Mouse (Mus musculus) limb, embryonic 12.5 days (tissue): Measurements from ENCODE around the gene A730049H05Rik. TPM values are rescaled to one million over a fixed set of nuclear protein-coding genes. Genes with fewer than 3 reads are reported as not detected.
A peak's percentile ranks its signal among the peaks of the same experiment; 100 is the strongest.

Experiments
- ATAC-seq: fragments of 200-750 bp; cut with Nextera tagmentation; 2 replicates; pipeline ENCODE4 v1.8.0; 2017; ENCODE audit warnings: low read depth, moderate TSS enrichment; ENCODE audit not compliant: insufficient number of reproducible peaks, insufficient read depth, low FRiP score, low TSS enrichment
- H3K27ac ChIP-seq: fragments of 300-500 bp; sonication (generic); 2 replicates; pipeline ENCODE4 v1.5.1; 2016; ENCODE audit warnings: mild to moderate bottlenecking, moderate library complexity
- H3K27me3 ChIP-seq: fragments of 300-500 bp; sonication (generic); 2 replicates; pipeline ENCODE4 v1.6.1; 2016; ENCODE audit warnings: mild to moderate bottlenecking, moderate library complexity
- H3K36me3 ChIP-seq: fragments of 300-500 bp; sonication (generic); 2 replicates; pipeline ENCODE4 v1.6.1; 2016; ENCODE audit warnings: mild to moderate bottlenecking, moderate library complexity
- H3K4me1 ChIP-seq: fragments of 300-500 bp; sonication (generic); replicated peaks from 2 replicates; pipeline ENCODE4 v1.6.1; 2016
- H3K4me2 ChIP-seq: fragments of 300-500 bp; sonication (generic); 2 replicates; pipeline ENCODE4 v1.6.1; 2016; ENCODE audit warnings: mild to moderate bottlenecking, moderate library complexity
- H3K4me3 ChIP-seq: fragments of 300-500 bp; sonication (generic); replicated peaks from 2 replicates; pipeline ENCODE4 v1.5.1; 2016; ENCODE audit warnings: mild to moderate bottlenecking
- H3K9ac ChIP-seq: fragments of 300-500 bp; sonication (generic); replicated peaks from 2 replicates; pipeline ENCODE4 v1.6.1; 2016; ENCODE audit warnings: mild to moderate bottlenecking, moderate library complexity
- H3K9me3 ChIP-seq: fragments of 300-500 bp; sonication (generic); 2 replicates; pipeline ENCODE4 v1.6.1; 2016; ENCODE audit warnings: mild to moderate bottlenecking, moderate library complexity
- WGBS: fragments of 180-500 bp; shearing (Covaris S2); methylation state at CpG from one replicate; pipeline ENCODE4 v1.1.7; 2016; 5-methylcytosine and 5-hydroxymethylcytosine counted together
- polyA plus RNA-seq: library from polyadenylated mRNA; unstranded; fragments of >200 nt; fragmentation: Nextera tagmentation; extraction: Ambion mirVana; gene quantifications from 2 replicates; pipeline ENCODE4 v1.2.1, GENCODE M21; 2016

Gene A730049H05Rik
- polyA plus RNA-seq, 1 experiment from 2014 or later: 0.35 TPM

DNA sequence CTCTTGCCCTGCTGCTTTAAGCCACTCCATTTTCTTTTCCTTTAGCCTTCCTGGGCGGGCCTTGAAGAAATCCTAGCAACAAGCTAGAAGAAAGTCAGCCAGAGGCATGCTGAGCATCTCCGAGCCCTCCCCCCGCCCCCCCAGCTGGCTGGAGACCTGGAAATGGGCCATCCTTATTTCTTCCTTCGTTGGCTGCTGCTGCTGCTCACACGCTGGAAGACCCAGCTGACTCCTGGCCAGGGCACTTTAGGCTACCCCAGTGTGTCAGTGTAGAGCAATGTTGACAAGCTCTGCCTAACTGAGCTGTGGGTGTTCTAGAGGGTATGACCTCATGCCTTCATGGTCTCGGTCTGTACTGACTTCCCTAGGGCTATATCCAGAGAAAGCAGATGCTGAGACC lies 13.1 kb upstream of the A730049H05Rik start:
- Histone ChIP-seq H3K4me3 (no peak overlapping the region), H3K36me3 (peaks cover 37% of the 10 kb centered on the region), H3K4me2 (no peak overlapping the region), H3K9me3 (no peaks in the 10 kb centered on the region), H3K27ac (no peak overlapping the region), H3K4me1 (0 out of 2 replicates have a peak, but pooled peaks cover 3% of the 10 kb centered on the region), H3K27me3 (no peaks in the 10 kb centered on the region), H3K9ac (no peak overlapping the region)
- 78% methylated on average over 6 of the region's 6 CpGs for WGBS
- ATAC-seq: no peak

DNA sequence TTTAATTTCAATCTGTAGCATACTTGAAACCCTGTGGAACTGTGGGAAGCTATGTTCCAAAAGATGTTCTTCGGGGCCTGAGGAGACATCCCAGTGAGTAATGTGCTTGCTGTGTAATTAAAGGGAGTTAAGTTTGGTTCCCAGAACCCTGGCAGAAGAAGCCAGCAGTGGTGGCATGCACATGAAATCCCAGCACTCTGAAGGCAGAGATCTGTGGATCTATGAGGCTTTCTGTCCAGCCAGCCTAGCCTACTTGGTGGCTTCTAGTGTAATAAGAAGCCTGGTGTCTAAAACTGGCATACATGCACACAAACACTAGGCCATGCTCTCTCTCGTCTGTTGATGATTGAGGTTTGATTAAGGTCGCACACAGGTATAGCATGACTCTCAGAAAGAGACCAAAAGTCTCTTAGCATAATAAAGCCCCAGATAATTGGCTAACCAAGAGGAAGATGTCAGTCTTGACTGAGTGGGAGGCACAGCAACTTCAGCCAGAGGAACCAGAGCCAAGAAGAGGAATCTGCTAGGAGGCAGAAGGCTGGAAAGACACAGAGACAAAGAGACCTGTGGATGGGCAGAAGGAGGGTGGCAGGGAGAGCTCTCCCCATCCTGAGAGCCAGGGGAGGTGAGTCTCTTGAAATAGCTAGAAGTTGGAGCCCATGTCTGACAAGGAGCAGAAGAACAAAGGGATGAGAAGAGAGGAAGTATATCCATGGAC lies 11.9 kb upstream of the A730049H05Rik start:
- Histone ChIP-seq H3K4me1 (0 out of 2 replicates have a peak, but pooled peaks cover 3% of the 10 kb centered on the region), H3K4me3 (no peak overlapping the region), H3K27me3 (no peaks in the 10 kb centered on the region), H3K9me3 (no peaks in the 10 kb centered on the region), H3K4me2 (no peak overlapping the region), H3K27ac (0 out of 2 replicates have a peak overlapping the region, but pooled peaks have one; percentile 19), H3K9ac (no peak overlapping the region), H3K36me3 (peaks cover 37% of the 10 kb centered on the region)
- no peak for ATAC-seq
- WGBS: 76% methylated on average over 3 of the region's 3 CpGs

DNA sequence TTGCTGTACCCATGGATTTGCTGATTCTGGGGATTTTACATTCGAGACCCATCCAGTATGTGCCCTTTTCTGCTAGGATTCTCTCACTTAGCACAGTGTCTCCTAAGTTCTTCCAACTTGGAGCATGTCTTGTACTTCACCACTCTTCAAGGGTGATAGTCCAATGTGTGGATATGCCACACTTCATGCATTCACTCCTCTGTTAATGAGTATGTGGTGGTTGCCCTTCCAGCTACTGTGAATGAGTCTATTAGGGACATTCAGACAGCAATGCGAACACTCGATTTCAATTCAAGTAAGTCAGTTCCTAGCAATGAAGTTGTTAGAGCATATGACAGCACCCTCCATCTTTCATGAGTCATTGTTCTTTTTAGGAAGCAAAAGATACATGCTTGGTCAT lies 6.5 kb upstream of the A730049H05Rik start:
- Histone ChIP-seq H3K9ac (no peak overlapping the region), H3K9me3 (no peaks in the 10 kb centered on the region), H3K36me3 (peaks cover 30% of the 10 kb centered on the region), H3K4me1 (no peaks in the 10 kb centered on the region), H3K27ac (no peak overlapping the region), H3K4me3 (no peak overlapping the region), H3K4me2 (no peak overlapping the region), H3K27me3 (no peaks in the 10 kb centered on the region)
- no peak for ATAC-seq
- WGBS: 87% methylated on average over 3 of the region's 3 CpGs

DNA sequence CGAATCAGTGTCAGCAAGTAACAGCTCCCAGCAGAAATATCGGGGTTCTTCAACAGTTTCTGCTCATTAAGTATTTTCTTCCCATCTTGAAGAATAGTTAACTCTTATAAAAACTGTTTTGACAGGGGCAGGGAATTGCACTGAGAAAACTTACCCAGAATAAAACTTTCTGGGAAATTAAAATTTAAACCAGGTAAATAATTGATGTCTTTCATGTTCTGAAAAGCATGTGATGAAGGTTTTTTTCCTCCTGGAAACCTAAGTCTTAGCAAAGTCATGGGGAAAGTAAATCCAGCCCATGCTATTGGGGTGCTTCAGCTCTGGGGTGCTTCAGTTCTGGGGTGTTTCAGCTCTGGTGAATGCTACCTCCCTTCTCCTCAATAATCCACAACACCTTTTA lies 5.7 kb upstream of the A730049H05Rik start:
- H3K4me3 ChIP-seq: no peak overlapping the region
- H3K36me3 ChIP-seq: peaks cover 23% of the 10 kb centered on the region
- ATAC-seq: no peak
- no peaks in the 10 kb centered on the region for H3K4me1 ChIP-seq
- H3K9ac ChIP-seq: no peak overlapping the region
- H3K4me2 ChIP-seq: no peak overlapping the region
- no peaks in the 10 kb centered on the region for H3K9me3 ChIP-seq
- 90% methylated on average over 2 of the region's 2 CpGs for WGBS
- H3K27me3 ChIP-seq: no peaks in the 10 kb centered on the region
- no peak overlapping the region for H3K27ac ChIP-seq

DNA sequence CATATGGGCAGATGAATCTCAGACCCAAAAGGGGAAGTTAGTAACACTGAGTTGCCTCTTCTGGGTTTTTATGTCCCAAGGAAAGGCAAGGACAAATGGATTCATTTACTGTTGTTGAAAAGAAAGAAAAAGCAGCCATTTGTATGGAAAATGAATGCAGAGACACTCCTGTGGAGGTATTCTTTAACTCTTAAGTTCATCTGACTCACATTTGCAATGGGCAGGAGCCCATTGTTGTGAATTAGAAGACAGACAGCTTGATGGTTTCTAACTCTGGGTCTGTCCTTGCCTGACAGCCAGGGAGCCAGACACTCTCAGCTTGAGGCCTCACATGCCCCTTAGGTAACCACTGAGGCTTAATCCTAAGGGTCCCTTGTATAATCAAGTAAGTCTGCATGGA lies 4.7 kb upstream of the A730049H05Rik start:
- ATAC-seq: no peak
- Histone ChIP-seq H3K4me3 (no peak overlapping the region), H3K4me2 (no peak overlapping the region)

DNA sequence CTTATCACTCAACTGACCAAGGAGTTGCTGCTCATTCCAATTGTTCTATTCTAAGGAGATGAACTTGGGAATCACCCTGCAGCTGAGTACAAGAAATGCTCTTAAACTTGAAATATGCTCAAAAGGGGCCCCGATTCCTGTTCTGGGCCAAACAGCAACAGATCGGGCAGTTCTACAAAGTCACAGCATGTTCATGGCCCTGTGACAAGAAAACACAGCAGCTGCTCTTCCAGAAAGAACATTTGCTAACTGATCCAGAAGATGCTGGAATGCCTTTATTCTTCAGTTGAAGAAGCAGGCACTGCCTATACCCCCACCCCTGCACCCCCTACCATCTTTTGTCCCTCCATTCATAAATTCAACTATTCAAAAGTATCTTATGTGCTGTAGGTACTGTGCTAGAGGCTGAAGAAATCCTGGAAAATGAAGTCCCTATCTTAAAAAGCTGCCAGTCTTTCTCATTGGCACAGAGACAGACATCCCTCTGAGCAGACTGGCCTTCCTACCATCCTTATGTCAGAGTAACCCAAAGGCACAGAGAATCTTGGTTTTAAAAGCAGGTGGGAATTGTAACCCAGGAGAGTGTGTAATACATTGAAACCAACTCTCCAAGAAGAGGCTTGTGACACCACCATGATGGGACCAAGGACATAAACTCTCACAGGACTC lies 3.4 kb upstream of the A730049H05Rik start:
- H3K4me1 ChIP-seq: peaks cover 9% of the 10 kb centered on the region
- 89% methylated on average over 2 of the region's 2 CpGs for WGBS
- ATAC-seq: no peak
- no peak overlapping the region for H3K27ac ChIP-seq
- no peak overlapping the region for H3K4me2 ChIP-seq
- H3K9me3 ChIP-seq: no peaks in the 10 kb centered on the region
- no peaks in the 10 kb centered on the region for H3K27me3 ChIP-seq
- H3K9ac ChIP-seq: no peak overlapping the region
- H3K4me3 ChIP-seq: no peak overlapping the region
- peaks cover 11% of the 10 kb centered on the region; the same call in 1 of the 2 replicates for H3K36me3 ChIP-seq

More for the DNA sequence above, 4.7 kb upstream of the A730049H05Rik start:
- H3K27ac ChIP-seq: no peak overlapping the region
- no peak overlapping the region for H3K9ac ChIP-seq
- no peaks in the 10 kb centered on the region for H3K27me3 ChIP-seq
- H3K36me3 ChIP-seq: peaks cover 16% of the 10 kb centered on the region
- peaks cover 6% of the 10 kb centered on the region for H3K4me1 ChIP-seq
- H3K9me3 ChIP-seq: no peaks in the 10 kb centered on the region

DNA sequence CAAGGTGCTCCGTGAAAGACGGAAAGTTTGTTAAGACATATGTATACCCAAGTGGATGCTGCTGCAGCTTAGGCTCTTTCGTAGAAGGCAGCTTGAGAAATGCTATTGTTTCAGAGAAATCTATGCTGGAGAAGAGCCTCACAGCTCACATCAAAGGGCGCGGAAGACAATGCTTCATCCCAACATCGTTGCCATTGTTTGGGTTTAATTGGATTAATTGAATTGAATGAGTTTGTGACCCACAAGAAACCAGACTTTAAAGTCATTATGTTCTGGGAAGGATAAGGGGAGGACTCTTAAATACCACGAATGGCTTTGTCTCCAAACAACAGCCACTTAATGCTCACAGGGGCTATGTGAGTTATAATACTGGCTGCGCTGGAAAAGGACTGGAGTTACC lies 1.4 kb downstream of the A730049H05Rik start:
- Histone ChIP-seq H3K27ac (no peak overlapping the region), H3K4me2 (no peak overlapping the region), H3K36me3 (peaks cover 11% of the 10 kb centered on the region; the same call in 1 of the 2 replicates), H3K4me3 (no peak overlapping the region), H3K9me3 (no peaks in the 10 kb centered on the region), H3K4me1 (peaks cover 9% of the 10 kb centered on the region), H3K9ac (no peak overlapping the region), H3K27me3 (no peaks in the 10 kb centered on the region)
- 71% methylated on average over 8 of the region's 8 CpGs for WGBS
- ATAC-seq: no peak

DNA sequence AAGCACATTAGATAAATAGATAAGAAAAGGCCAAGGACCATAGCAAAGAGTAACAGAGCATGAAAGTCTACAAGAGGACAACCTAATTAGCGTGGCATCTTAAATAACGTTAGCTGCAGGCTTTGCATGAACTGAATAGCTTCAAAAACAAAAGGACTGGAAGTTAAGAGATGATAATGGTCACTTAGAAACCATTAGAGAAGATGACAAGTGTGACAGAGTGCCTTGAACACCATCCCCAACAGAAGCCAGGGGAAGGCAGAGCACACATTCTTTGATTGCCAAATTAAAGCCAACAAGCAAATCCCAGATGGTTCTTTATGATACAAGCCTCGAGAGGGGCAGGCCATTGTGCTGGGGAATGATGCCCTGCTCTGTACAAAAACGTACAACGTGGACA lies 5.3 kb downstream of the A730049H05Rik start:
- 75% methylated on average over 5 of the region's 5 CpGs for WGBS
- no peak for ATAC-seq
- H3K27me3 ChIP-seq: no peaks in the 10 kb centered on the region

DNA sequence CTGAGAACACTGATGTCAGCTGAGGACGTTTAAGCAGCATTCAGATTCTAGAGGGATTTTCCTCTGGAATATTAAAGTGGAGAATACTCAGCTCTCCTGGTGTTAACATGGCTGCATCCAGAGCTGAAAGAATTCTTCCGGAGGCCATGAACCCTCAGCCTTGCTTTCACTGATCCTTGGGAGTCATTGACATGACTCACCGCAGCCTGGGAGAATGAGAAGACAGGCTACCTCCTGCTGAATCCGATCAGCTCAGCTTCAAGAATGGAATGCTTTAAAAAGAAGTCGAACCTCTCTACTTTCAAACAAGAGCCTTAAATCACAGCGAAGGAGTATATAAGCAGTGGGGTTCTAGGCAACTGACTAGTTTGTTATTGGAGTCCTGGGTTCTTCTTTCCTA lies 5.7 kb downstream of the A730049H05Rik start:
- no peak overlapping the region for H3K9ac ChIP-seq

More for the DNA sequence above, 5.3 kb downstream of the A730049H05Rik start:
- H3K36me3 ChIP-seq: no peaks in the 10 kb centered on the region
- no peak overlapping the region for H3K4me3 ChIP-seq
- no peak overlapping the region for H3K9ac ChIP-seq
- no peak overlapping the region for H3K4me2 ChIP-seq
- no peak overlapping the region for H3K27ac ChIP-seq
- peaks cover 2% of the 10 kb centered on the region for H3K4me1 ChIP-seq
- H3K9me3 ChIP-seq: no peaks in the 10 kb centered on the region

DNA sequence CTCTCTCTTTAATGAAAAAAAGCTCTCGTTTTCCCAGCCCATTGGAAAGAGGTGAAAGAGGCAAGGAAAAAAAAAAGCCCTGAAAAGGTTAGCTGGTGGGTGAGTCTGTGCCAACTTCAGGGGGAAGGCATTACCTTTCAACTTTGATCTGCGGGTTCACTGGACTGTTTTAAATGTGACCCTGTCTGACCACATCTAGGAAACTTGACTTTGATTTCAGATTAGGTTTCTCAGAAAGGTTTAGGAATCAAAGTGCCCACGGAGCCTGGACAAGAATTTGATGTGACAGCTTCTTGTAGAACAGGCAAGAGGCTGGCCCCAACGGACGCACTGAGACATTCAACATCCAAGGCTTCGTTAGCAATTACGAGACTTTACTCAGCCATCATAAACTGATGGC lies 7.7 kb downstream of the A730049H05Rik start:
- Histone ChIP-seq H3K27me3 (no peaks in the 10 kb centered on the region), H3K27ac (no peak overlapping the region), H3K4me1 (no peaks in the 10 kb centered on the region; the same call in 1 of the 2 replicates), H3K36me3 (no peaks in the 10 kb centered on the region), H3K9me3 (no peaks in the 10 kb centered on the region), H3K4me2 (no peak overlapping the region), H3K9ac (no peak overlapping the region), H3K4me3 (no peak overlapping the region)
- 31% methylated on average over 7 of the region's 7 CpGs for WGBS
- ATAC-seq: no peak

More for the DNA sequence above, 5.7 kb downstream of the A730049H05Rik start:
- ATAC-seq: no peak
- no peak overlapping the region for H3K27ac ChIP-seq
- no peak overlapping the region for H3K4me3 ChIP-seq
- no peaks in the 10 kb centered on the region for H3K27me3 ChIP-seq
- H3K36me3 ChIP-seq: no peaks in the 10 kb centered on the region
- no peaks in the 10 kb centered on the region for H3K9me3 ChIP-seq
- H3K4me2 ChIP-seq: no peak overlapping the region
- WGBS: 80% methylated on average over 6 of the region's 6 CpGs
- no peaks in the 10 kb centered on the region; the same call in 1 of the 2 replicates for H3K4me1 ChIP-seq

DNA sequence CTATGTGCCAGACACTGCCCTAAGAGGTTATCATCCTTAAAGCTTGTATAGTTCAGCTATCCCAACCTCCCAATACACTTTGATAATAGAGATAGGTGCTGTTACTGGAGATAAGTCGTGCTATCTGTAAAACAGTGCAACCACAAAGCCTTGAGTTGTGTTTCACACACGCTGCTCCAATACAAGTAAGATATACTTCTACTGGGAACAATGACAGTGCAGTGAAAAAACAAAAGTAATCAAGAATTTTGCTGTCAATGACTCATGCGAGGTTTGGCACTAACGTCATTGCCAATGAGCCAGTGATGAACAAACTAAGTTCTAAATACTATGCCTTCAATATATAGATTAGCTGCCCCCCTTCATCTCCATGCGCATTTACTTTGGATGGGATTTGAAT lies 10.3 kb downstream of the A730049H05Rik start:
- Histone ChIP-seq H3K9ac (no peak overlapping the region), H3K27me3 (no peaks in the 10 kb centered on the region), H3K4me3 (no peak overlapping the region), H3K9me3 (no peaks in the 10 kb centered on the region), H3K27ac (no peak overlapping the region), H3K4me1 (no peaks in the 10 kb centered on the region; the same call in 1 of the 2 replicates), H3K4me2 (no peak overlapping the region), H3K36me3 (no peaks in the 10 kb centered on the region)
- ATAC-seq: no peak
- 95% methylated on average over 5 of the region's 5 CpGs for WGBS
